Mouse (Mus musculus) CH12.LX (cell line): ENCODE results near the gene Gpr179. TPM values are rescaled to one million over a fixed set of nuclear protein-coding genes. Genes with fewer than 3 reads are reported as not detected.

Experiments used
- DNase-seq: peaks from one replicate; pipeline ENCODE4 v3.0.0-alpha.2; 2013; ENCODE audit errors: extremely low read depth
- H3K27ac ChIP-seq: 2 replicates; pipeline ENCODE4 v1.5.1; 2012; ENCODE audit warnings: low read depth, mild to moderate bottlenecking, control low read depth, moderate library complexity; ENCODE audit not compliant: insufficient read depth
- H3K27me3 ChIP-seq: replicated peaks from 2 replicates; pipeline ENCODE3; 2012; ENCODE audit warnings: inconsistent platforms
- H3K36me3 ChIP-seq, 2 experiments: replicated peaks in 1 of 2; 2 replicates each; pipeline versions ENCODE3 to v1.6.1; 2012; ENCODE audit warnings: inconsistent platforms in 1 of 2, low read length in 1 of 2, mild to moderate bottlenecking in 1 of 2, mixed read lengths in 1 of 2, moderate library complexity in 1 of 2; ENCODE audit not compliant: control insufficient read depth in 1 of 2, insufficient read depth in 1 of 2
- H3K4me1 ChIP-seq, 2 experiments: 2 replicates each; pipeline ENCODE4 v1.6.1; 2012; ENCODE audit warnings: inconsistent platforms in 1 of 2, moderate library complexity in 1 of 2; ENCODE audit not compliant: insufficient read depth in 2 of 2, control insufficient read depth in 1 of 2
- H3K4me2 ChIP-seq: 2 replicates; pipeline ENCODE4 v1.6.1; 2012; ENCODE audit warnings: low read depth, mild to moderate bottlenecking, control low read depth; ENCODE audit not compliant: poor library complexity, insufficient read depth, severe bottlenecking
- H3K4me3 ChIP-seq, 3 experiments: fragments of 150-350 bp in 1 of 3; sonication (generic) in 1 of 3; replicated peaks in 1 of 3; 2 replicates each; pipeline versions ENCODE3 to v1.5.1; 2011 to 2012; ENCODE audit warnings: low read depth in 2 of 3, low read length in 2 of 3, mild to moderate bottlenecking in 2 of 3, moderate library complexity in 2 of 3, control low read depth in 1 of 3, improper control_type of control experiment in 1 of 3, inconsistent platforms in 1 of 3, mixed read lengths in 1 of 3; ENCODE audit not compliant: poor library complexity in 1 of 3
- H3K79me2 ChIP-seq: replicated peaks from 2 replicates; pipeline ENCODE4 v1.6.1; 2012; ENCODE audit warnings: mild to moderate bottlenecking, moderate library complexity; ENCODE audit not compliant: control insufficient read depth, poor library complexity, insufficient read depth, severe bottlenecking; ENCODE audit errors: extremely low read depth
- H3K9ac ChIP-seq: 2 replicates; pipeline ENCODE4 v1.6.1; 2012; ENCODE audit warnings: low read depth, mild to moderate bottlenecking, control low read depth, moderate library complexity; ENCODE audit not compliant: insufficient read depth
- H3K9me3 ChIP-seq: replicated peaks from 2 replicates; pipeline ENCODE3; 2012; ENCODE audit warnings: low read length, inconsistent platforms, mixed read lengths
- BHLHE40 ChIP-seq: IDR thresholded peaks from 2 replicates; pipeline ENCODE4 v1.6.1; 2011; ENCODE audit warnings: mild to moderate bottlenecking, low read depth, low read length, improper control_type of control experiment
- CHD1 ChIP-seq: IDR thresholded peaks from 2 replicates; pipeline ENCODE4 v1.6.1; 2012; ENCODE audit warnings: low read depth, low read length, improper control_type of control experiment, inconsistent platforms
- CHD2 ChIP-seq: IDR thresholded peaks from 2 replicates; pipeline ENCODE4 v1.6.1; 2011; ENCODE audit warnings: low read length, improper control_type of control experiment
- CTCF ChIP-seq, 2 experiments: IDR thresholded peaks in 1 of 2; conservative IDR thresholded peaks in 1 of 2; 2 replicates each; pipeline ENCODE4 v1.5.1; 2011 to 2012; ENCODE audit warnings: low read depth in 2 of 2, low read length in 2 of 2, improper control_type of control experiment in 1 of 2, inconsistent platforms in 1 of 2, mild to moderate bottlenecking in 1 of 2, moderate library complexity in 1 of 2
- ELF1 ChIP-seq: IDR thresholded peaks from 2 replicates; pipeline ENCODE4 v1.6.1; 2014; ENCODE audit warnings: low read depth, mild to moderate bottlenecking, inconsistent platforms, low read length, improper control_type of control experiment
- EP300 ChIP-seq: IDR thresholded peaks from 2 replicates; pipeline ENCODE4 v1.6.1; 2011; ENCODE audit warnings: low read length, improper control_type of control experiment
- ETS1 ChIP-seq: conservative IDR thresholded peaks from 2 replicates; pipeline ENCODE4 v1.6.1; 2012; ENCODE audit warnings: low read depth, mild to moderate bottlenecking, inconsistent platforms, low read length, improper control_type of control experiment, moderate library complexity
- GABPA ChIP-seq: IDR thresholded peaks from 2 replicates; pipeline ENCODE4 v1.6.1; 2012; ENCODE audit warnings: low read depth, low read length, improper control_type of control experiment, inconsistent platforms; ENCODE audit not compliant: insufficient replicate concordance
- IRF4 ChIP-seq: IDR thresholded peaks from 2 replicates; pipeline ENCODE4 v1.6.1; 2014; ENCODE audit warnings: low read depth, mild to moderate bottlenecking, inconsistent platforms, low read length, improper control_type of control experiment
- JUND ChIP-seq: conservative IDR thresholded peaks from 2 replicates; pipeline ENCODE4 v1.6.1; 2011; ENCODE audit warnings: low read depth, low read length, improper control_type of control experiment
- KAT2A ChIP-seq: IDR thresholded peaks from 2 replicates; pipeline ENCODE4 v1.6.1; 2012; ENCODE audit warnings: low read length, improper control_type of control experiment, inconsistent platforms; ENCODE audit not compliant: insufficient replicate concordance
- MAFK ChIP-seq: IDR thresholded peaks from 2 replicates; pipeline ENCODE4 v1.6.1; 2011; ENCODE audit warnings: low read length, improper control_type of control experiment; ENCODE audit not compliant: insufficient replicate concordance
- MAX ChIP-seq: IDR thresholded peaks from 2 replicates; pipeline ENCODE4 v1.6.1; 2011; ENCODE audit warnings: low read length, improper control_type of control experiment
- MAZ ChIP-seq: IDR thresholded peaks from 2 replicates; pipeline ENCODE4 v1.6.1; 2012; ENCODE audit warnings: low read depth, mild to moderate bottlenecking, inconsistent platforms, low read length, improper control_type of control experiment, moderate library complexity
- MEF2A ChIP-seq: IDR thresholded peaks from 2 replicates; pipeline ENCODE4 v1.6.1; 2014; ENCODE audit warnings: low read depth, mild to moderate bottlenecking, inconsistent platforms, low read length, improper control_type of control experiment, borderline replicate concordance
- MXI1 ChIP-seq: IDR thresholded peaks from 2 replicates; pipeline ENCODE4 v1.6.1; 2011; ENCODE audit warnings: mild to moderate bottlenecking, low read depth, low read length, improper control_type of control experiment
- MYC ChIP-seq: IDR thresholded peaks from 2 replicates; pipeline ENCODE4 v1.6.1; 2011; ENCODE audit warnings: low read depth, mild to moderate bottlenecking, improper control_type of control experiment, low read length
- NELFE ChIP-seq: IDR thresholded peaks from 2 replicates; pipeline ENCODE4 v1.6.1; 2011; ENCODE audit warnings: low read depth, low read length, improper control_type of control experiment
- NRF1 ChIP-seq: IDR thresholded peaks from 2 replicates; pipeline ENCODE4 v1.6.1; 2014; ENCODE audit warnings: low read depth, mild to moderate bottlenecking, inconsistent platforms, low read length, improper control_type of control experiment, moderate library complexity
- PAX5 ChIP-seq: IDR thresholded peaks from 2 replicates; pipeline ENCODE4 v1.6.1; 2012; ENCODE audit warnings: low read length, inconsistent platforms, mixed read lengths
- POLR2A ChIP-seq: IDR thresholded peaks from 2 replicates; pipeline ENCODE4 v1.6.1; 2011; ENCODE audit warnings: low read depth, mild to moderate bottlenecking, improper control_type of control experiment, low read length
- POLR2AphosphoS2 ChIP-seq: IDR thresholded peaks from 2 replicates; pipeline ENCODE4 v1.6.1; 2011; ENCODE audit warnings: low read depth, low read length, improper control_type of control experiment
- RAD21 ChIP-seq: IDR thresholded peaks from 2 replicates; pipeline ENCODE4 v1.6.1; 2011; ENCODE audit warnings: low read depth, mild to moderate bottlenecking, low read length, improper control_type of control experiment, moderate library complexity
- RCOR1 ChIP-seq: conservative IDR thresholded peaks from 2 replicates; pipeline ENCODE4 v1.6.1; 2012; ENCODE audit warnings: low read depth, mild to moderate bottlenecking, inconsistent platforms, low read length, improper control_type of control experiment
- SIN3A ChIP-seq: IDR thresholded peaks from 2 replicates; pipeline ENCODE4 v1.6.1; 2012; ENCODE audit warnings: low read length, improper control_type of control experiment, inconsistent platforms
- SMC3 ChIP-seq: IDR thresholded peaks from 2 replicates; pipeline ENCODE4 v1.6.1; 2011; ENCODE audit warnings: low read depth, low read length, improper control_type of control experiment
- TBP ChIP-seq: conservative IDR thresholded peaks from 2 replicates; pipeline ENCODE4 v1.6.1; 2011; ENCODE audit warnings: low read depth, low read length, improper control_type of control experiment
- TCF12 ChIP-seq: IDR thresholded peaks from 2 replicates; pipeline ENCODE4 v1.6.1; 2014; ENCODE audit warnings: low read depth, mild to moderate bottlenecking, inconsistent platforms, low read length, improper control_type of control experiment
- UBTF ChIP-seq: IDR thresholded peaks from 2 replicates; pipeline ENCODE4 v1.6.1; 2012; ENCODE audit warnings: low read depth, mild to moderate bottlenecking, inconsistent platforms, low read length, improper control_type of control experiment, moderate library complexity
- USF1 ChIP-seq: IDR thresholded peaks from 2 replicates; pipeline ENCODE4 v1.6.1; 2014; ENCODE audit warnings: low read depth, mild to moderate bottlenecking, inconsistent platforms, low read length, improper control_type of control experiment
- USF2 ChIP-seq: conservative IDR thresholded peaks from 2 replicates; pipeline ENCODE4 v1.6.1; 2011; ENCODE audit warnings: low read depth, low read length, improper control_type of control experiment
- ZKSCAN1 ChIP-seq: IDR thresholded peaks from 2 replicates; pipeline ENCODE4 v1.6.1; 2012; ENCODE audit warnings: low read depth, inconsistent platforms, low read length, improper control_type of control experiment, borderline replicate concordance
- ZMIZ1 ChIP-seq: IDR thresholded peaks from 2 replicates; pipeline ENCODE4 v1.6.1; 2012; ENCODE audit warnings: low read depth, mild to moderate bottlenecking, inconsistent platforms, low read length, improper control_type of control experiment
- ZNF384 ChIP-seq: IDR thresholded peaks from 2 replicates; pipeline ENCODE4 v1.6.1; 2012; ENCODE audit warnings: low read depth, low read length, improper control_type of control experiment, inconsistent platforms
- dilution Hi-C: fragments of 300-500 bp; cut with MboI; formaldehyde crosslinking; loops from 2 replicates; pipeline ENCODE4 v1.14.3; 2020; ENCODE audit warnings: low sequenced_read_pairs; ENCODE audit not compliant: extremely low pct_unique_long_range_greater_than_20kb, extremely low pct_ligation_motif_present
- in situ Hi-C: fragments of 300-500 bp; cut with MboI; formaldehyde crosslinking; loops from 3 replicates; pipeline ENCODE4 v1.14.3; 2019; ENCODE audit warnings: low sequenced_read_pairs, low pct_ligation_motif_present, low pct_unique_long_range_greater_than_20kb, mixed read lengths
- polyA plus RNA-seq: library from polyadenylated mRNA; unstranded; fragments of >175 nt; gene quantifications from 2 replicates; pipeline ENCODE4 v1.2.1, GENCODE M21; 2012; ENCODE audit warnings: low read depth; ENCODE audit not compliant: insufficient read length
- total RNA-seq, 2 experiments: library from RNA; depleted of rRNA; stranded (reverse); fragments of 300-350 nt in 1 of 2; fragments of >200 nt in 1 of 2; gene quantifications; 2 replicates each; pipeline ENCODE4 v1.2.3; 2012 to 2014

Gpr179 gene
- total and polyA plus RNA-seq, 3 experiments: 0.03 to 0.08 TPM; not detected in 1

DNA sequence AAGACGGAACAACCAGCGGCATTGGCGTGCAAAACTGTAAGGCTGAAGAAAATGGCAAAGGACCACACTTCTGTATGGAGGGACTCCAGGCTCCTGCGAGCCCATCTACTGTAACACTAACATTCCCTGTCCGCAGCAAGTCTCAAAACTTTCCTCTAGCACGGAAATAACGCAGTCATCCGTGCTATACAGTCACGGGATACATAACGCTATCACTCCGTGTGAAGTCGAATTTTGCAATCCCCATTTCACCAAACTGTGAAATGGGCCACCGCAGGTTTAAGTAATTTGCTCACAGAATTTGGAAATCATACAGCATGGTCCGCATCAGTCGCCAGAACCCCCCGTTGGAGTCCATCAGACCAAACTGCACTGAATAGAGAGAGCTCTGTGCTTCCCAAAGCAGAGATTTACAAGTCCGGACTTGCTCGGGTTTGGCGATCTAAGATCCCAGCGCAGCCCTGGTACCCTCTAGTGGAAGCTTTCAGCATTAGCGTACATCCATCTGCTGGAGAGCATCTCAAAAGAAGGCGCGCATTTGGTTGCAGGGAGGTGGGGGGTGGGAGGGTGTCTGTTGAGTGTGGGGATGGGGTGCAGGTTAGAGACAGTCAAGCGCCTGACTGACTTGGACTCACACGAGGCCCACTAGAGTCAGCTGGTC lies 41.8 kb downstream of the Gpr179 start (continued):
- TF ChIP-seq IRF4: peak; percentile 87
- TF ChIP-seq TBP: peak; percentile 76; the same call in 1 of the 2 replicates
- peak; percentile 88 for TF ChIP-seq NELFE
- peak; percentile 87 for TF ChIP-seq SMC3
- peak; percentile 73; the same call in 1 of the 2 replicates for TF ChIP-seq MAX
- no peak for TF ChIP-seq PAX5
- TF ChIP-seq RCOR1: no peak
- TF ChIP-seq CHD1: peak; percentile 100
- no peak for TF ChIP-seq MAFK
- TF ChIP-seq ZMIZ1: peak; percentile 83
- peak; percentile 50 for TF ChIP-seq ZNF384
- TF ChIP-seq CTCF (conservative IDR thresholded peaks at IDR 0.05 in 1 of 2, IDR thresholded peaks at IDR 0.05 in 1 of 2; ENCODE audit: low read depth in 2 of 2, low read length in 2 of 2): peak in 1 of 2 experiments; percentile 98; a peak in 3 of 4 replicates
- no peak for TF ChIP-seq ELF1
- no peak for TF ChIP-seq ZKSCAN1
- TF ChIP-seq NRF1: peak; percentile 54; the same call in 1 of the 2 replicates
- no peak for TF ChIP-seq MAZ
- peak; percentile 91 for TF ChIP-seq RAD21
- 0 out of 2 replicates have a peak, but pooled peaks have one; percentile 45 for TF ChIP-seq KAT2A
- TF ChIP-seq USF1: no peak
- no peak; the same call in 1 of the 2 replicates for TF ChIP-seq USF2
- TF ChIP-seq, all 38 proteins: peak for 26

DNA sequence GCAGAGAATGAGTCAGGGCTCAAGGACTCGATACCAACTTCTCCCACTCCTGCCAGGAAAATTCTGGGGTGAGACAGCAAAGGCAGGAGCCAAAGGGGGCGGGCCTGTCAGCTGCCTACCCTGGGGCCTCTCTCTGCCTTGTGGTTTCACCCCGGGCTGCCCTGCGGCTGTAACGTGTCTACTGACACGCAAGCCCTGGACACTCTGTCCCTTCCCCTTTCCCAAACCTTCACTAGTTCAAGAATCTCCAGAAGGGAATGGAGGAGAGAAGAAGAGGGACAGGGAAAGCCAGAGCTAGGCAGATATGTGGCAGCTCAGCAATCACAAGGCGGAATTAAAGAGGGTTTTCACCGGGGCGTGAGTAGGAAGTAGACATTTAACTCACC lies 42.4 kb downstream of the Gpr179 start:
- peak; percentile 75 for DNase-seq
- no peak for TF ChIP-seq RAD21
- TF ChIP-seq GABPA: no peak
- no peak for TF ChIP-seq CHD2
- no peak for TF ChIP-seq ZNF384
- no peak for TF ChIP-seq USF2
- TF ChIP-seq MAZ: no peak; the same call in 1 of the 2 replicates
- TF ChIP-seq ZKSCAN1: no peak
- TF ChIP-seq IRF4: peak; percentile 64
- TF ChIP-seq UBTF: no peak; the same call in 1 of the 2 replicates
- TF ChIP-seq TBP: peak; percentile 48; the same call in 1 of the 2 replicates
- no peak for TF ChIP-seq MAFK
- TF ChIP-seq USF1: no peak
- TF ChIP-seq NRF1: no peak
- no peak; the same call in 1 of the 2 replicates for TF ChIP-seq NELFE
- peak; percentile 40; the same call in 1 of the 2 replicates for TF ChIP-seq ETS1
- no peak for TF ChIP-seq MAX
- peak; percentile 88 for TF ChIP-seq BHLHE40
- peak; percentile 36; the same call in 1 of the 2 replicates for TF ChIP-seq MEF2A
- no peak for TF ChIP-seq POLR2AphosphoS2
- TF ChIP-seq TCF12: peak; percentile 82; the same call in 1 of the 2 replicates
- TF ChIP-seq MYC: peak; percentile 43; the same call in 1 of the 2 replicates
- TF ChIP-seq SIN3A: peak; percentile 30; the same call in 1 of the 2 replicates
- TF ChIP-seq EP300: 0 out of 2 replicates have a peak, but pooled peaks have one; percentile 34
- no peak for TF ChIP-seq JUND
- TF ChIP-seq ZMIZ1: no peak
- TF ChIP-seq KAT2A: no peak
- no peak for TF ChIP-seq CTCF (conservative IDR thresholded peaks at IDR 0.05 in 1 of 2, IDR thresholded peaks at IDR 0.05 in 1 of 2; ENCODE audit: low read depth in 2 of 2, low read length in 2 of 2)
- peak; percentile 60 for TF ChIP-seq POLR2A
- peak; percentile 76 for TF ChIP-seq MXI1

More for the DNA sequence above, 42.4 kb downstream of the Gpr179 start:
- no peaks in the 10 kb centered on the region for H3K79me2 ChIP-seq
- peak overlapping the region; percentile 68 to 78 (median 69) for H3K4me3 ChIP-seq
- H3K27me3 ChIP-seq: no peaks in the 10 kb centered on the region
- H3K9ac ChIP-seq: peak overlapping the region; percentile 88
- no peaks in the 10 kb centered on the region for H3K36me3 ChIP-seq
- in situ Hi-C loops: no loop called here
- dilution Hi-C loops: no loop called here
- peaks cover 0 to 17% of the 10 kb centered on the region in 2 experiments; a peak in 2 of 4 replicates for H3K4me1 ChIP-seq
- H3K9me3 ChIP-seq: no peaks in the 10 kb centered on the region
- H3K4me2 ChIP-seq: peak overlapping the region; percentile 63
- H3K27ac ChIP-seq: peak overlapping the region; percentile 76
